Mouse (Mus musculus) heart, embryonic 10.5 days (tissue): ENCODE data around the gene Parva. TPM values are rescaled to one million over a fixed set of nuclear protein-coding genes. Genes with fewer than 3 reads are reported as not detected.

Source experiments
- DNase-seq: peaks from one replicate; pipeline ENCODE4 v3.0.0-alpha.2; 2017; ENCODE audit warnings: low spot score
- H3K27ac ChIP-seq: fragments of 300-500 bp; sonication (generic); 2 replicates; pipeline ENCODE4 v1.5.1; 2016; ENCODE audit warnings: mild to moderate bottlenecking
- H3K27me3 ChIP-seq: fragments of 300-500 bp; sonication (generic); 2 replicates; pipeline ENCODE4 v1.6.1; 2016; ENCODE audit warnings: mild to moderate bottlenecking; ENCODE audit not compliant: poor library complexity, insufficient read depth, severe bottlenecking
- H3K36me3 ChIP-seq: fragments of 300-500 bp; sonication (generic); 2 replicates; pipeline ENCODE4 v1.6.1; 2016; ENCODE audit warnings: mild to moderate bottlenecking, moderate library complexity
- H3K4me1 ChIP-seq: fragments of 300-500 bp; sonication (generic); 2 replicates; pipeline ENCODE4 v1.6.1; 2016; ENCODE audit warnings: mild to moderate bottlenecking
- H3K4me3 ChIP-seq: fragments of 300-500 bp; sonication (generic); 2 replicates; pipeline ENCODE4 v1.5.1; 2016; ENCODE audit warnings: mild to moderate bottlenecking, moderate library complexity
- H3K9me3 ChIP-seq: fragments of 300-500 bp; sonication (generic); 2 replicates; pipeline ENCODE4 v1.6.1; 2016; ENCODE audit warnings: mild to moderate bottlenecking, moderate library complexity
- WGBS: fragments of 180-500 bp; shearing (Covaris S2); methylation state at CpG from one replicate; pipeline ENCODE4 v1.1.7; 2016; 5-methylcytosine and 5-hydroxymethylcytosine counted together
- polyA plus RNA-seq: library from polyadenylated mRNA; unstranded; fragments of >200 nt; fragmentation: Nextera tagmentation; extraction: Ambion mirVana; gene quantifications from 2 replicates; pipeline ENCODE4 v1.2.1, GENCODE M21; 2016

Parva gene
- polyA plus RNA-seq, 1 experiment from 2014 or later = 82.5 TPM

DNA sequence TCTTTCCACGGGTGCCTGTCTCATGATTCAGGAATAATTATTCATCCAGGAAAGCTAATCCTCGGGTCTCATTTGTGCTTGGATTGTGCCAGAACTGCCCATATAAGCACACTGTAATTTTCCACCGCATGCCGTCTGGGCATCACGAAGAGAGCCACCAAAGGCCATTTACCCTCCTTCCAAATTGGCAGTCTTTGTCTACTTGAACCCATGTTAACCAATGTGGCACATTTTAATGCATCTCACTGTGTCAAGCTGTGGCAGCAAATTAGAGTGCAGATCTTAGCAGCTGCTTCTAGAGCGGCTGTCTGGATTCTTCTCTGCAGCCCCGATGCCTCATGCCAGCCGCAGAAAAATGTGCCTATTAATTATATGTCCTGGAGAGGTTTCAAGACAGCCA, 176.9 kb downstream of the Parva start:
- no peak overlapping the region for H3K4me3 ChIP-seq
- DNase-seq = no peak
- no peaks in the 10 kb centered on the region for H3K27me3 ChIP-seq
- no peaks in the 10 kb centered on the region for H3K9me3 ChIP-seq
- WGBS = 88% methylated on average over 8 of the region's 8 CpGs
- H3K36me3 ChIP-seq = no peaks in the 10 kb centered on the region
- H3K27ac ChIP-seq = no peak overlapping the region
- H3K4me1 ChIP-seq = peaks cover 14% of the 10 kb centered on the region

DNA sequence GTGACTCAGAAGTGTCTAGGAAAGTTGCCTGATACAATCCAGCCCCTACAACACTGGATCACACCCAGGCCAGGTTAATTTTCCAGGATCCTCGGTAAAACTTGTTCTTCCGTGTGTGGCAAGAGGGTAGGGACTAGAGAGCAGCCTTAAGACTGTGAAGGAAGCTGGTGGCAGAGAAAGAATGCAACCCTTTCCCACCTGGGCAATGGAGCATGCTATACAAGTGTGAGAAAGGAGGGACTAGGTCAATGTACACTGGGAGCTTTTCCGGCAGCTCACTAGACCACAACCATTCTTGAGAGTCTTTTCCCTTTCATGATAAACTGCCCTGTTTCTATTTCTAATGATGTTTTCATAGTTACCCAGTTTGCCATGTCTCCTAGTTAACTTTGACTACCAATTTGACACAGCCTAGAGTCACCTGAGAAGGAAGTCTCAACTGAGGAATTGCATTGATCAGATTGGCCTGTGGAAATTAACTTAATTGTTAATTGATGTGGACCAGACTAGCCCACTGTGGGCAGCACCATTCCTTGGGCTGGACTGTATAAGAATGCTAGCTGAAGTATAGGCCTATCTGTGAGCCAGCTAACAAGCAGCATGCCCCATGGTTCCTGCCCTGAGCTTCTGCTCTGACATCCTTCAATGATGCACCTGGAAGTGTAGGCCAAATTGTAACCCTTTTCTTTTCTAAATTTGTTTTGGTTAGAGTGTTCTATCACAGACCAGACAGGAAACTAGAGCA, 186.9 kb downstream of the Parva start:
- H3K27me3 ChIP-seq = no peaks in the 10 kb centered on the region
- H3K4me1 ChIP-seq = peaks cover 4% of the 10 kb centered on the region; the same call in 1 of the 2 replicates
- no peaks in the 10 kb centered on the region for H3K36me3 ChIP-seq
- H3K27ac ChIP-seq = no peak overlapping the region
- no peak for DNase-seq
- H3K9me3 ChIP-seq = no peaks in the 10 kb centered on the region
- H3K4me3 ChIP-seq = no peak overlapping the region
- WGBS = 88% methylated on average over 3 of the region's 3 CpGs

DNA sequence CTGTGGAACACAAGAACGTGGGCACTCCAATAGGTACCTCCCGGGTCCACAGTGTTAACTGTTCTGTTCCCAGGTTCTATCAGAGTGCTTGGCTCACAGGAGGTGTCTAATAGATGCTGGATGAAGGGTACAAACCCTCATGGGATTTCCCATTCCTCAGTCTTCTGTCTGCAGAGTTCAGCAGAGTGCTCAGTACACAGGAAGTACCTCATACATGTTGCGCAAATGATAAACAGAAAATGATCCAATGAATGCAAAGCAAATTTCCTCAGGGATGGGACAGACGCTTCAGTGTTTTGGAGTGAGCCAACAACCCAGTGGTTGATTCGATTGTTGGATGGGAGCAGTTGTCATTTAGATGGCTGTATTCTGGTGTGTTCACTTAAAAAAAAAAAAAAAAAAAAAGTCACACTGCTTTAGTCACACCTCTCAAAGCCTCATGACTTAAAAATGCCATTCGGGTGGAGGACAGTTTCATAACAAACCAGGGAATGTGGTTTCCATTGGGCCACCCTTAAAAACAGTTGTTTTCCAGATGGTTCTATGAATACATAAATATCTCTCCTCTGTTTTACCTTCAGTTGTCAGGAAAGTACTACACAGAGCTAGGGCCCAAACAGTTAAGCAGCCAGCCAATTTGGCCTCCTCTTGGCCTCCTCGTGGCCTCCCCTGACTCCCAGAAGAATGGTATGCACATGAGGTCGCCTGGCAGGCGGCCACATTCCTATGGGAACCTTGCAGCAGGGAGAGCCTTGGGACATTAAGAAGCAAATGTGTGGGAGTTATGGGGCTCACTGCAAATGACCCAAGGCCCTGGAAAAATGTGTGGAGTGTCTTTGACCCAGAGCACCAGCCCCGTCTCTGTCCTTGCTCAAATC, 187.7 kb downstream of the Parva start:
- peaks cover 7% of the 10 kb centered on the region; the same call in 1 of the 2 replicates for H3K4me1 ChIP-seq
- no peaks in the 10 kb centered on the region for H3K27me3 ChIP-seq
- H3K36me3 ChIP-seq = no peaks in the 10 kb centered on the region
- no peak overlapping the region for H3K4me3 ChIP-seq
- no peak overlapping the region for H3K27ac ChIP-seq
- DNase-seq = no peak
- no peaks in the 10 kb centered on the region for H3K9me3 ChIP-seq
- 68% methylated on average over 10 of the region's 10 CpGs for WGBS

DNA sequence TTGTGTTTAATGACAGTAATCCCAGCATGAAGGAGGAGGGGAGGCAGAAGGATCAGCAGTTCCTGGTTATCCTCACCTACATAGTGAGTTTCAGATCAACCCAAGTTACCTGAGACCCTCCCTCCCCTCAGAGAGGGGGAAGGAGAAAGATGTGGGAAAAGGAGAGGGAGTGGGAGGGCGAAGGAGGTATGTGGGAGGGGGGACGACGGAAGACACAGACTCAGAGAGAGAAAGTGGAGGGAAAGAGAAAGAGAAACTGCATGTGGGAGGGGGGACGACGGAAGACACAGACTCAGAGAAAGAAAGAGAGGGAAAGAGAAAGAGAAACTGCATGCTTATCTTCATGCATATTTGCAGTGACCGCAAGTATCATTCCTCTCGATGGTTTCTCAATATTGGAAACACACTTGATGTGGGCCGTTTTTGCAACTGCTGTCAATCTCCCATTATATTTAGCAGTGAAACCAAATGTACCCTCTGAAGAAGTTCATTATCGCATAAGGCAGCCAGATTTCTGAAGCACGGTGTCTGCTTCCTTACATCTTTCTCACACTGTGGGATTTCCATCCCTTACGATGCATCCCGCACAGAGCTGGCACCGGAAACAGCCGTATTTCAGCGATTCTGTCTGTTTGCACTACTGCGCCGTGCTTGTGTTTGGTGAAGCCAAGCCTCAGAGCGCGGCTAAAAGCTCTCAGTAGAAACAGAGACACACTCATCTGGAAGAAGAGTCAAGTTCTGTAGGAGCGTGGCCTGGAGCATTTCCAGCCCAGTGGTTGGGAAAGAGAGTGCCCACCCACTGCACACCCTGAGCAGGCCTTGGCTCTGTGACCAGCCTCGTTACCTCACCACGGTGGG, 193.2 kb downstream of the Parva start:
- WGBS = 78% methylated on average over 22 of the region's 22 CpGs
- H3K27ac ChIP-seq = no peak overlapping the region
- DNase-seq = no peak
- no peaks in the 10 kb centered on the region for H3K9me3 ChIP-seq
- H3K4me1 ChIP-seq = peaks cover 10% of the 10 kb centered on the region
- H3K4me3 ChIP-seq = no peak overlapping the region
- H3K27me3 ChIP-seq = no peaks in the 10 kb centered on the region
- no peaks in the 10 kb centered on the region for H3K36me3 ChIP-seq

DNA sequence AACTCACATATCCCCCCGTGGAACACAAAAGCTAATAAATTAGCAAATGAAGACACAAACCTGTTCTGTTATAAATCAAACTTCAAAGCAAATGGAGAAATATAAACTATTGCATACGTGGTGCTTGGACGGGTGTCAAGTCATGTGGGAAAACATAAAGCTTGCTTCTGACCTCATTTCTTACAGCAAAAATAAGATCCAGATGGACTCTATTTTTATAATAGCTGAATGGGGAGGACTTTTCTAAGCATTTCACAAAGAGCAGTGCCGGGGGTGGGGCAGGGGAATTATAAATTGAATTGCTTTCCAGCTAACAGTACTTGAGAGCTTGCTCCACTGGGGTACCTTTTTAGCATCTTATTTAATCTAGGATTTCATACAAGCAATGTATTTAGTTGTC, 200.2 kb downstream of the Parva start:
- 88% methylated on average over 4 of the region's 4 CpGs for WGBS
- H3K27ac ChIP-seq = no peak overlapping the region
- no peaks in the 10 kb centered on the region for H3K9me3 ChIP-seq
- H3K4me1 ChIP-seq = no peaks in the 10 kb centered on the region
- no peak for DNase-seq
- no peaks in the 10 kb centered on the region for H3K36me3 ChIP-seq
- H3K27me3 ChIP-seq = no peaks in the 10 kb centered on the region
- no peak overlapping the region for H3K4me3 ChIP-seq

DNA sequence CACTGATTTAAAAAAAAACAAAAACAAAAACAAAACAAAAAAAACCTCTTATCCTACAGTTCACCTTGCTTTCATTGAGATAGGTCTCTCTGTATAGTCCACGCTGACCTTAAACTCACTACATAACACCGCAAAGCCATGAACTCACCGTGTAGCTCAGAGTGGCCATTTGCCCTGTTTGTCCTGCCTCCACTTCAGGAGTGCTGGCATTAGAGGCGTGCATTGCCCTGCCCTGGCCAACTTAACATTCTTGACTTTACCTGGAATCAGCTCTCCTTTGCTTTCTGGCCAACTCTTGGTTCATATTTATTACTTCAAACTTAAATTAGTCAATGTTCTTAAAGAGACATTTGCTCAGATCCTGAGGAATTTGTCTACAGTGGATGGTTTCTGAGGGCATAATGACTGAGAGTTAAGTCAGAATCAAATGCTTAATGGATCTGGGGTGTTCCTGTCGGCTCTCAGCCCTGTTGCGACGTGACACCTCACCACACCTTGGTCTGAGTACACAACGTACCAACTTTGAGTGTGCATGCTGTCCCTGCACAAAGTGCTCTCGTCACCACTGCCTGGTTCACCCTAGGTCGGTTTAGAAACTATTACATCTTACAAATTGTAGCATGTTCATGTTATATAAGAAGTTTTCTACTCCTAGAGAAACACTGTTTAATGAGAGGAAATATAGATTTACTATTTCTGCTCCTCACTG, 207.4 kb downstream of the Parva start:
- 80% methylated on average over 10 of the region's 10 CpGs for WGBS
- DNase-seq = peak; percentile 68

DNA sequence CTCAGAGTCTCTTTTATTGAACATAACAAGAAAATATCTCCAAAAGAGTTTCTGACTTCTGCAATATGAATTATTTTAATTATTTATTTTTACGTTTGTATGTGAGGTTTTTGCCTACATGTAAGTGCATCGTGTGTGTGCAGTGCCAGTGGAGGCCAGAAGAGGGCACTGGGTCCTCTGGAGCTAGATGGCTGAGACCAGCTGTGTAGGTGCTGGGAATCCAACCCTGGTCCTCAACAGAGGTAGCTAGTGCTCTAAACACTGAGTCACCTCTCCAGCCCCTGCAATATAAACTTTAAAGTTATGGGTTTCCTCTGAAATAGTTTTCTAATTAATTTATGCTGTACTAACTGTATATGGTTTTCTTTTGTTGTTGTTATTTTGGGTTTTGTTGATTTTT, 208.6 kb downstream of the Parva start:
- Histone ChIP-seq H3K4me3 (no peak overlapping the region), H3K36me3 (peaks cover 8% of the 10 kb centered on the region; the same call in 1 of the 2 replicates), H3K27ac (no peak overlapping the region), H3K27me3 (no peaks in the 10 kb centered on the region), H3K4me1 (peaks cover 10% of the 10 kb centered on the region), H3K9me3 (no peaks in the 10 kb centered on the region)
- WGBS = 93% methylated on average over 2 of the region's 2 CpGs
- DNase-seq = peak; percentile 61

More for the DNA sequence above, 207.4 kb downstream of the Parva start:
- H3K4me3 ChIP-seq = no peak overlapping the region
- H3K27ac ChIP-seq = no peak overlapping the region
- H3K36me3 ChIP-seq = peaks cover 8% of the 10 kb centered on the region; the same call in 1 of the 2 replicates
- no peaks in the 10 kb centered on the region for H3K9me3 ChIP-seq
- no peaks in the 10 kb centered on the region for H3K27me3 ChIP-seq
- peaks cover 10% of the 10 kb centered on the region for H3K4me1 ChIP-seq

Other genes with a start within 250 kb of the Parva start
- gene Mical2, start 201.6 kb upstream of the Parva start, polyA plus RNA-seq = 77.8 and 153 TPM in 2 replicates